Mouse (Mus musculus) T-helper 1 cell (primary cell): ENCODE measurements around the gene Stom.

Source experiments
- in situ Hi-C: fragments of 300-600 bp; cut with MboI, MseI; formaldehyde crosslinking; loops from one replicate; pipeline ENCODE4 v1.15.1; 2025; ENCODE audit warnings: high pct_unique_total_duplicates

Gene Stom

DNA sequence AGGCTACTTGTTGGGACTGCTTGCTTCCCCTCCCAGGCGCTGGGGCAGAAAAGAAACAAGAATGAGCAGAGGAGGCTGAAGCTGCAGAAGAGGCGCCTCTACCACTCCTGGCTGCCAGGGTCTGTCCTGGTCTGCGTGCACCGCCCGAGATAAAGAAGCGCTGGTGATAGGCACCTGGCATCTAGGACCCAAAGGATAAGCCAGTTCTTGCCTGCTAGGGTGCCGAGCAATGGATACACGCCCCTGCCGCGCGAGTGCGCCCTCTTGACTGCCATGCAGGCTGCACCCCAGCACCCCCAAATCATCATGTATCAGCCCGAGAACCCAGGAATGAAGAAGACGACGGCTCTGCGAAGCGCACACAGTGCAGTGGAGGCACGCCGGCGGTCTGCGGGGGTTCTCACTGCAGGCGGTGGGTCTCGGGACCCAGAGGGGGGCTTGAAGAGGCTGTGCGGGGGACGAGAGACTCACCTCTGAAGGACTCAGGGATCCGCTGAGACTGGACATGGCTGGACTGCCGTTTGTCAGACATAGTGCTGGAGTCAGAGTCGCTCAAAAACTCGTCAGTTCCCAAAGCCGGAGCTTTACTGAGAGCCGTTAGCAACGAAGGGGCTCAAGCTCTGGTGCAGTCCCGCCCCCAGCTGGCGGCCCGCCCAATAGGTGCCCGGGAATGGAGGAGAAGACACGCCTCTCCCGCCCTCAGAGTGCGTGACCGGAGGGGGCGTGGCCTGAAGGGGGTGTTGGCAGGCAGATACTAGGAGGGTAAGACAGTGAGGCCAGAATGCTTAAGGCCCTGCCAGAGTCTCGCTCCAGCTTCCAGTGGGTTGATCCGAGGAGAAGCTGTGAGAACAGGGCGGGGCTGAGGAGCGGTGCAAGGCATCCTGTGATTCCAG, at the start of gene Stom:
Gene Stom, minus strand, starts transcription at position 589 of the 893 bp plus-strand sequence.
- in situ Hi-C loops = no loop called here

DNA sequence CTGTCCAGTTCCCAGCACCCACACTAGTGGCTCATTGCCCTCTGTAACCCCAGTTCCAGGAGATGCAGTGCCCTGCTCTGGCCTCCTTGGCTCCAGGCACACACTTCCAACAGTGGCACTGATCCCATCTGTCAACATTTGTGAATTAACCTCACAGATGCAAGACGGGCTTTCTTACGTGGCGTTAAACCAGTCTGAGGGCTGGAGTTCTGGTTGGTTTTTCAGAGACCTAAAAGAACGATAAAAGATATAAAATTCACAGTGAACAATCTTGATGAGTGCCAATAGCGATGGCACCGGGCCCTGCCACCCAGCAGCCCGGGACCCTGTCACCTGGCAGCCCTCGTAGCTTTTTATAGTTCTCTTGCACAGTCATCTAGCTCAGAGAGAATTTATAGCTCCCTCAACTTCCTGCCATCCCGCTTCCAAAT, 48.7 kb upstream of the Stom start:
- in situ Hi-C loops = no loop called here

DNA sequence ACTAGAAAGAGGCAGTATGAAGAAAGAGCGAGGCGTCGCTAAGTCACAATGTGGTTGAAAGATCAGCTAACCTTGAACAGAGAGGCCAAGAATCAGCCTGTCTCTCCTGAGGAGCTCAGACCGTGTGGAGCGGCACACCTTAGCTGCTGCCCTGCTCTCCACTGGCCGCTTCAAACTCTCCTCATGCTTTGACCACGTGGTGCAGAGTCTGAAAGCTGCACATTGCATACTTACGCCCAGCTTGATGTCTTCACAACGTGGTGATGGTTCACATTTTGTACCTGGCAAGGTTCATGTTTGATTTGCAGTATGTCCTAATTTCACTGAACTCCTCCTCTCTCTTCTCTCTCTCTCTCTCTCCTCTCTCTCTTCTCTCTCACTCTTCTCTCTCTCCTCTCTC, 42.5 kb upstream of the Stom start:
- in situ Hi-C loops = no loop called here

DNA sequence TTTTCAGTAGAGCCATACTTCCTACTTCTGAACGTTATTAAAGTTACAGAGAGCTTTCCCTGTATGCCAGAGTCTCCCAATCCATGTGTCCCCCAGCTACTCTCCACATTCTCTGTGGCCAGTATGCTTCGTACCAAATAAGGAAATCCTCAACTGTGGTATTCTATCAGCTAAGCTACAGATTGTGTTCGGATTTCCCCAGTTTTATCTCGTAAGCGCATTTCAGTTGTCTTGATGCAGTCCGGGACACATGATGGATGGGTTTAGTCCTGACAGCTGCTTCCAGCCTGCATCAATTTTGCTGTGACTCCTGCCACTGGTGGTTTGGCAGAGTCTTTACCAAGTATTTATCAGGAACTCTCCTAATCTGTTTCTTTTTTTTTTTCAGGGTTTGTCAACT, 40.8 kb upstream of the Stom start:
- in situ Hi-C loops = no loop called here

DNA sequence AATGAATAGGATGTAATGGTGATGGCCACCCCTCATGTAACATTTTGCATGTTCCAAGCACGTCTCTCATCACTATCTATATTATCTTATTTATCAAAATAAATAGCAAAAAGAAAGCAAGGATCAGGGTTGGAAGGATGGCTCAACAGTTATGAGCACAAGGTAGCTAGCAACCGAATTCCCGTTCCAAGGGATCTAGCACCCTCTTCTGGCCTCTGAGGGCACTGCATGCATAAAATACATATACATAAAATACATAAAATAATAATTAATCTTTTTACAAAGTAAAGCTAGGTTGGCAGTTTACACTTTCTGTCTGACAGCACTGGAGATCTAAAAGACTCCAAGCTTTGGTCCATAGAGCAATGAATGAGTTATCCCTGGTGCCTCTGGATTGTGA, 36.2 kb upstream of the Stom start:
- in situ Hi-C loops = loop anchor here (5.0 kb wide), 1 partner anchor 81 kb away; no protein-coding TSS in a partner anchor

DNA sequence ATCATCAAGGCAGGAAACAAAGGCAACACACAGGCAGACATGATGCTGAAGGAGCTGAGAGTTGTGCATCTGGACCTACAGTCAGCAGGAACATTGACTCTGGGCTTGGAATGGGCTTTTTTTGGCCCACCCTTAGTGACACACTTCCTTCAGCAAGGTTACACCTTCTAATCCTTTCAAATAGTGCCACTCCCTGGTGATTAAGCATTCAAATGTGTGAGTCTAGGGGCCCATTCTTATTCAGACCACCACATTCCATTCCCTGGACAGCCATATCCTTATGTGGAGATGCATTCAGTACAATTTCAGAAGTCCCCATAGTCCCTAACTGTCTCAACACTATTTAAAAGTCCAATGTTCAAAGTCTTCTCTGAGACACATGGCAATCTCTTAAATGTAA, 33.9 kb upstream of the Stom start:
- in situ Hi-C loops = loop anchor here (5.0 kb wide), 1 partner anchor 78 kb away; no protein-coding TSS in a partner anchor

DNA sequence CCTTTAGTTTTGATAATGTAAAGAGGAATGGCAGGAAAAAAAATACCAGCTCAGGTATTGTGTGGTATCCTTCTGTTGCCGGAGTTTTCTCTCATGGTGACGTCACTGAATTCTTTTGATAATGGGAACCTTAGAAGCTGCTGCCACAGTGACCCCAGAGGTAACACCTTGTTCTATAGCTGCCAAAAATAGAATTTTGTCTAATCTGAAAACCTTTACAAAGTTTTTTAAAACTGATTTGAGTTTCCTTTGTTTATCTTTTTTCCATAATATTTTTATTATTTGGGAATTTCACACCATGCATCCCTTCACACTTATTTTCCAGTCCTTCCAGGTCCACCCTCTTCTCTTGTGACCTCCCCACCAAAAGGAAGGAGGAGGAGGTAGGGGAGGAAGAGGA, 30.9 kb upstream of the Stom start, which contains the start of gene 4930568D16Rik:
Gene 4930568D16Rik, minus strand, starts transcription at position 101 of the 400 bp plus-strand sequence.
- in situ Hi-C loops = no loop called here

DNA sequence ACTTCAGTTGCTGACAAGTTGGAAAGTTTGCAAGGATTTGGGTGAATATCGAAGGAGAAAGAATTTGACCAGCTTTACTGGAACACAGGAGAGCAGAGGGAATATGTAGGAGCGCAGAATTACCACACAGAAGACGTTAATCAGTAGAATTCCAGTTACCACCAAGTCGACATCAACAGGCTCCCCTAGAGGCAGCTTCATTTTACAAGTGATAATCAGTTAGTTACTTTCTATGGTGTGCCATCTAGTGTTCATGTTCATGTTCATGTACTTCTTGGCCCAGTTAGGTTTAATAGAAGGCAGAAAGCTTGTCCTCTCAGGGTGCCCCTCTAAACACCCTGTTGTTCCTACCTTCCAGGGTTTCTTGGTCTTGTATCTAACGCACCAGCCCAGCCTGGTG, 12.4 kb upstream of the Stom start:
- in situ Hi-C loops = loop anchor here (10.0 kb wide), 1 partner anchor 54 kb away; no protein-coding TSS in a partner anchor

DNA sequence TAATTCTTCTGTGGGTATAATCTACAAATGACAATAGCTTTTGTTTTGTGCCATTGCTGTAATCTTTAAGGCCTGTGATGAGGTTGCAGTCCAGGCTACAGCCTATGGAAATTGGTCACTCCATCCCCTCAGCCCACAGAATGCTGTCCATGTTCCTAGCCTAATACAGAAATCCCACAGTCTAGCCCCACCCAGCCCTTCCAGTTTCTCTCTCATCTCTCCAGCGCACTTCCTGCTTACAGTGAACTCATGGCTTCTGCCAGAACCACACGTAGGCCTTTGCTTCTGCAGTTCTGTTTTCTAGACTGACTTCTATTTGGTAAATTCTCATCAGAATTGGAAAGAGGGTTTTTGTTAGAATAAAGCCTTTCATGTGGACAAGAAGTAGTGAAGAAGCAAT, 9.2 kb upstream of the Stom start:
- in situ Hi-C loops = loop anchor here (10.0 kb wide), 1 partner anchor 51 kb away; no protein-coding TSS in a partner anchor

DNA sequence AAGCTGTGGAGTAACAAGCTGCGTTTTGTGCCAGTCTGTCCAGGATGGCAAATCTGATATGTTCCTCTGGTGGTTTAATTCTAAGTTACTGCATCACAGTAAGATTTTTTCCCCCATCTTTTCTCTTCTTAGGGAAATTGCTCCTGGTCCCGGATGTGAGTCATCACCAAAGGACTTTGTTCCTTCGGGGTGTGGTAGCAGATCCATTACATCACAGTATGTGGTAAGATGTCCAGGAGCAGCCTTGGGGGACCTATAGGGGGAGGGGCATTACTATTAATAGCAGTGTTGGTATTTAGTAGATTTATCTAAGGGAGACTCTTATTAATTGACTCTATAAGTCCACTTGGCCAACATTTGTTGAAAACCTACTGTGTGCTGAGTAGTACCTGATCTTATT, 5.8 kb upstream of the Stom start:
- in situ Hi-C loops = loop anchor here (10.0 kb wide), 1 partner anchor 48 kb away; no protein-coding TSS in a partner anchor

DNA sequence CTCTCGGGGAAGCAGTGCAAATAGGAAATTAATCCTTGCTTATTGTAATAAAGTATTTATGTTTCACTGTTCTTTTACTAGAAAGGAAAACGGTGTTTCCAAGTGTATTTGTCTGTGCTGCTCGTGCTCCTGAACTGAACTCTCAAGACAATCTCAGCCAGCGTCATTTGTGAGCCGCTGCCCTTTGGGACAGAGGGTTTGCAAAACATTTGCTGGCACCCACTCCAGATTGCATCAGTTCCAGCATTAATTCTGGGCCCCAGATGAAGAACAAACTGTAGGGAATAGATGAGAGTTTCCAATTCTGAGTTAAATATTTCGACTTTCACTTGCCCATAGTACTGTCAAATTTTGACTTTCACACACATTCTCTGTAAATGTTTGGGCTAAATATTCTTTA, 1.9 kb upstream of the Stom start:
- in situ Hi-C loops = no loop called here

DNA sequence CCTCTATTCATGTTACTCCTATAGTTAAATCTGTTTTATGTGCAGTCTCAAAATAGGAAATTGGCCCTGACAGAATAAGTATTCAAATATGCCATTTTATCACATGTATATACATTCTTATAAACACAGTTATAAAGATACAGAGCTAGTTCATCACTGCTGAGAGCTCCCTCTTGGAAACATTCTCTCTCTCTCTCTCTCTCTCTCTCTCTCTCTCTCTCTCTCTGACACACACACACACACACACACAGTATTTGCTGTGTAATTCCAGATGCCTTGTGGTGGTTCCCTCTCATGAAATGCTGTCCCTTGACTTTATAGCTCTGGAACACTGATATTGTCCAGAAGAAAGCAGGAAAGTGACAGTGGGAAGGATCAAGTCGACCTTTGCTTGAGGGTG, 1.3 kb upstream of the Stom start:
- in situ Hi-C loops = no loop called here

DNA sequence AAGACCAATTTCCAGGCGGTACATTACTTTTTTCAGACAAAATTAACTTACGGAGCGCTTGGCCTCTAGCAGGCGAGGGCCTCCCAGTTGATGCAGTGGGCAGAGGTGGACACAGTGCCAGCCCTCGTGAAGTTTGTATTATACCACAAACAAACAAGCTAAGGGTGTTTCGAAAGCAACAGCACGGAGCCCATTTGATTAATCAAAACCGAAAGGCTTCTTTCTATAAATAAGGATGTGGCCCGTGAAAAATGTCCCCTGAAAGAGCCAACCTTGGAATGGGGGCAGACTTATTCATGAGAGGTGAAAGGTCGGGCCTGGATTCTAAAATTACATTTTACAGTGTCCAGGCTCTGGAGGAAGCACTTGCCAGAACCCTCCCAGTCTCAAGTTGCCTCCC, 643 bp upstream of the Stom start:
- in situ Hi-C loops = no loop called here

DNA sequence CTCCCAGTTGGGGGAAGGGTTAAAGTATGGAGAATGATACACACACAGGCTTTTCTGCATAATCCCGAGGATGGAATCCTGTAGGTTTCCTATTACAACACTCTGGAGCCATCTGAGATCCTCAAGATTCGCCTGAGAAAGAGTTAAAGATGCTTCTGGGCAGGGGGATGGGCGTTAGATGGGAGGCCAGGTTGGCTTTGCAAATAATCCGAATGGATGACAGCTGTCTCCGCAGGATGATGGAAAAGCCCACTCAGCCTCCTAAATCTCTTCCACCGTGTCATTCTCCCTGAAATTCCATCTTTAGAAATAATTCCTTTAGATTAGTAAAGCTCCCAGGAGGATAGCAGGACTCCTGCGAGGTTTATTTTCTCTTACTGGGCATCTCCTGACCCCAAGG, 1.2 kb downstream of the Stom start:
- in situ Hi-C loops = no loop called here

DNA sequence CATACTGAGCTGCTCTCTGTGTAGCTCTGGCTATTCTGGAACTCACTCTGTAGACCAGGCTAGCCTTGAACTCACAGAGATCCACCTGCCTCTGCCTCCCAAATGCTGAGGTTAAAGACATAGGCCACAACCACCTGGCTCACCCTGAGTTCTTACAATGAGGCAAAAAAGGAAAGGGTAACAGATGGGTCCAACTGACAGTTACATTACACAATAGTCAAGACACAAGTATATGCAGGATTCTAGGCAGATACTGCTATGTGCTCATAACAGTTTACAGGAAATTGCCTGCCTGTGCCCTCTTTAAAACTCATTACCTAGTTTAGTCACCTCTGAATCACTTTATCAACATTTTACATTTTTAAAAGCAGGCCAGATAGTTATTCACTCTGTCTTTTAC, 3.1 kb downstream of the Stom start:
- in situ Hi-C loops = no loop called here

DNA sequence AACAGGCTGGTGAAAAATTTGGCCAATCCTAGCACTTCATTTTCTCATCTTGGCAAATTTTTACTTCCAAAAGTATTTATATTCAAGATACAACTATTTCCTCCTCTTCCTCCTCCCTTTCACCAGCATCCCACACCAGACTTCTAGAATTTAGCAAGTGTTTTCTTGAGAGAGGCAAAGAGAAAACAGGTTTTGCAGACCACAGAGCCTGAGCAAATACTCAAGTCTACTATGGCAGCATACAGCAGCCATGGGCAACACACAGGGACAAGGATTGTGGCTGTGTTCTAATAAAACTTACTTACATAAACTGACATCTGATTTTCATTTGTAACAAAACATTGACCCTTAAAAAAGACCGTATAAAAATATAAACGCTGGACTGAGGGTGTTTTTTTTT, 5.6 kb downstream of the Stom start:
- in situ Hi-C loops = no loop called here

DNA sequence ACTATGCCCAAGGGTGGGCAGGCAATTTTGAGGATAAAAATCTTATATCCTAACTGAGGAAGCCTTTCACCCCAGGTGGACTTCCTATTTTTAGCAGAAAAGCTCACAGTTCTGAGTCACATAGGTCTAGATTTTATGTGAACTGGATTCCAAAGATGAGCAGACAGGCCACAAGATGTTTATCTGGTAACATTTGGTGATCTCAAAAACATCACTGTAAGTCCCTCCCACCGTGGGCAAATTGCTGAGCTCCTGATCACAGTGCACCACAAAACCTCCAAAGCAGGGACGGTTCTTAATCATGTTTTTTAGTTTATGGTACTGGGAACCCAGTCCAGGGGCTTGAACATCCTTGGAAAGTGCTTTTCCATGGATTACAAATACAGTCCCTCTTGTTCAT, 7.7 kb downstream of the Stom start:
- in situ Hi-C loops = no loop called here

DNA sequence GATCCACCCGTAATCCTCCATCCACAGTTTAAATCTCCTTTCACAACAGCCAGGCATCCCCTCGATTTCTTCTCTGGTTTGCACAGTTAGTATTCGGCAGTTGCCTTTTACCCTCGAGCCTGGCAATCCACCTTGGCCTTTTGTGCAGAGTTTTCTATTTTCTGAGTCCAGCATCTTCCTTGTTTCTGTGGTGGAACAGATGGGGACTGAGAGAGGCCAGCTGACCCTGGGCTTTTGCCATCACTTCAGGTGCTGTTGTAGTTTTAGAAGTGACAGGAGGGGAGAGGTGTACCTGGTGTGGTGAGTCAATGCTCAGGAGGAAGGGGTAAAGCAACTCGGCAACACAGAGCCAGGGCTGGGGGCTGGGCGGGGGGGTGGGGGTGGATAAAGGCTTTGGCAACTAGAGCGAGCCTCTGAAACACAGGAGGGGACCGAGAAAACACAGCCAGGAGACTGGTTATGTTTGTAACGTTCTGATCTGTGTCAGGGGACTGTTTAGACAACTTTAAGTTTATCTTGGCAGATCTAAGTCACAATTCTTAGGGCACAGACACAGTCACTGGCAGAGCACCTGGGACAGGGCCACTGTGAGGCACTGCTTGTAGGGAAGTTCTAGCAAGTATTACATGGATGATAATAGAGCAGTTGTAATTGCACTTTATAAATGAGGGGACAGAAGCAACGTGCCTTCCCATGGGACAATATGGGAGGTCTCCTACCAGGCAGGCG, 8.5 kb downstream of the Stom start:
- in situ Hi-C loops = no loop called here

DNA sequence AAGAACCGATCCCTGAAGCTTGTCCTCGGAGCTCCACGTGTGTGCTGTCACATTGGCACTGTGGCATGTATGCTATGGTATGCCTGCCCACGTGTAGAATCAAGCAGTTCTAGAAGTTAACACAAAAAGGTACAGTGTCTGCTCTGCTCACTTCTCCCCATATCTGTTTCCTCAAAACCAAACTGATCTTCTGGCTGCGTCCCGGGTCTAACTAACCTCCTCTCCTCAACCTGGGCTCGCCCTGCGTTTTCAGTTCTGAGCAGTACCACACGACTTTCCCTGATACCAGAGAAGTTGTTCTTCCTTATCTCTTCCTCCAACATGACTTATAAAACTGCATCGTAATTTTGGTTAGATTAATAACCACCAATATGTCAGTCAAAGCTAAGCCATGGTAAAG, 9.2 kb downstream of the Stom start:
- in situ Hi-C loops = no loop called here

DNA sequence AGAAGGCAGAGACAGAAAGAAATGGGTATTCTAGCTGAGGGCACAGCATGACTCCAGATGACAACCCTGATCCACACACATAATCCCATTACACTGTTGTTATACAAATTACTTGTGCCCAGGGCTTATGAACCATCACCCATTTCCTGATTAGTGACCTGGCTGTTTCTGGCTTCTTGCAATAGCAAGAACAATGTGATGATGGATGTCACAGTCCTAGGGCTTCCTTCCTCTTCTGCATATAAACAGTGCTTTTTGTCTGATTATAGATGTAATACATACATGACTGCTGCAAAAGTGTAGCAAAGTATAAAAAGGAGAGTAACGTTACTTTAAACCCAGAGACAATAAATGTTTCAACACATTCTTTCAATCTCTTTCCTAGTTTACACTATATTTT, 9.8 kb downstream of the Stom start:
- in situ Hi-C loops = no loop called here

DNA sequence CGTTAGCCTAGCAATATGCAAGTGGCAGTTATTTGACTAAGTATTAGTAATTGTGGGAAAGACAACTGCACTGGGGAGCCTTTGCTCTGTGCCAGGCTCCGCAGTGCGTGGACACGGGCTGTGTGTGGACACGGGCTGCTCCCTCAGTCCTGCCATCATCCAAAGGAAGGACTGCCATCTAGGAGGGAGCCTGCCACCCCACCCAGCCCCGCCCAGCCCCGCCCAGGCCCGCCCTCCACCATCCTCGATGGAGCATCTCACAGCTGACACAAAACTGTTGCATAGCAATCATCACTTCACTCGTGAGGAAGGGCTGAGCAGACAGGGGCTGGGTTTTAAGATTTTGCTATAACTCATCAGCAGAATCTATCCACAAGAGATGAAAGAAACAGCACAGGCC, 10.8 kb downstream of the Stom start:
- in situ Hi-C loops = no loop called here

DNA sequence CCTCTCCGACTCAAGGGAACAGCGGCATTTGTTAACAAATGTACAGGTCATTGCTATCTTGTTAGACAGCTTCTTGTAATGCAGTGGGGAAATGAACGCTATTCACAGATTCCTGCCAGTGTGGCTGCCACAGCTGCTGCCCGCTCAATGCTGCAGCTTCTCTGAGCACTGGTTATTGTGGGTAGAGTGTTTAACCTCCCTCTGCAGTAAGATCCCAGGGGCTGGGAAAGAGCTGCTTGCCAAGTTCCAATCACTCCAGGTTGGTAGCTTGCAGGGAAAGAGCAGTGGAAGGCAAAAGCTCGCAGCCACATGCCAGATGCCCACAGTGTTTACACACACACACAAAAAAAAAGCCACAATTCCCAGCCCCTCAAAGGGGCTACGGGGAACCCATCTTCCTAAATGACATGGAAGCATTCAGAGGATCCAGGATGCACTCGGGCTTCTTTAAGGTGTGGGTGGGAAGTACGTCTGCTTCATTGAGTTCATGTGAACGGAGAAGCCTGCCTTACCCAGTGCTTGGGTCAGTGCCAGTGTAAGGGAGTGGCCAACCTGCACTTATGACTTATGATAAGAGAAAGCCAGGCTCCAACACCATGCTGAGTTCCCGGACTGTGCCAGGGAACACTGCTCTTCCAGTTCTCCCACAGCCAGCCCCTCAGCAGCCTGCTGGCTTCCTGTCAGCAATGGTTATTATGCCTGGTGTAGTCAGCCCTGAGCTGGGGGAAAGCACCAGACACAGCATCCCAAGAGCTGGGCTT, 14.2 kb downstream of the Stom start:
- in situ Hi-C loops = no loop called here
